ENCODE assay signal across 10 mouse cellular contexts in the genomic region with DNA sequence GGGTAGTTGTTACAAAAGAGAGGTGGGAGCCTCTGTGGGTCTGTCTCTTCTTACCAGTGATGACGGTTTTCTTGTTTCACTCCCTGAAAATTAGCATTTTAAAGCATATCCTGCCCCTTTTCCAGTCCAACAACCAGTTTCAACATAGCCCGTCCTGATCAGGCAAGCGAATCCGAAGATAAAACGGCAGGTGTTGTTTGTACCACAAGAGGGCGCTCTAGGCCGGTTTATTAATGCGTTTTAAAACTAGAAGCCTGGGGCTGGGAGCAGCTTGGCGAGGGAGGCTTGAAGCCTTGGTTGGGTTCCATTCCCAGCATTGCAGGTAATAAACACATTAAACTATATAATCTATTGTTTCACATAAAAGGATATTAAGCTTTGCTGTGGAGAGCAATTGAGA. TPM values are rescaled to one million over a fixed set of nuclear protein-coding genes. Genes with fewer than 3 reads are reported as not detected.
DNase-seq lines count a peak whose midpoint lies in the region; ATAC-seq lines count a peak whose summit lies in the region.
"Had no signal": no experiment of that assay in that cellular context is flagged by ENCODE, and none has a peak within 500 bp of the region (broad histone marks: within the 10 kb centered on the region; RNA-seq: fewer than 3 reads in every experiment).

No protein-coding gene starts in this region.

- no peak overlapping the region for H3K4me3 ChIP-seq in heart, embryonic 12.5 days
- H3K4me3 ChIP-seq: embryonic facial prominence, embryonic 12.5 days; neural tube, embryonic 12.5 days had no signal

- H3K27me3 ChIP-seq in heart, embryonic 12.5 days (replicated peaks): peaks cover 43% of the 10 kb centered on the region

- no peaks in the 10 kb centered on the region for H3K9me3 ChIP-seq in heart, embryonic 12.5 days (replicated peaks)
- H3K9me3 ChIP-seq: embryonic facial prominence, embryonic 12.5 days; neural tube, embryonic 12.5 days had no signal

- intact Hi-C loops in gastrocnemius, postnatal 14 days (cut with DNase I; ENCODE audit: low total_unique reads): loop anchor here (5.0 to 10.0 kb wide), 3 partner anchors 40 to 167 kb away; partner anchors contain the start of gene Col11a2

- WGBS in heart, embryonic 12.5 days: under 1% methylated on average over 9 of the region's 9 CpGs

- H3K36me3 ChIP-seq in heart, embryonic 12.5 days: no peaks in the 10 kb centered on the region
- H3K36me3 ChIP-seq: embryonic facial prominence, embryonic 12.5 days; neural tube, embryonic 12.5 days had no signal

- DNase-seq in heart, adult 8-10 months (ENCODE audit: low spot score): peak; percentile 64
- peak; percentile 93 for DNase-seq in NIH3T3 (ENCODE audit: low read depth)
- peak; percentile 58 for DNase-seq in cerebellum, adult 9-10 months
- DNase-seq in gastrocnemius, postnatal 14 days: peak; percentile 65
- DNase-seq in layer of hippocampus, adult 9-10 months (ENCODE audit: low spot score): peak; percentile 39
- DNase-seq in lung, postnatal 4 days: peak; percentile 41 to 81
- DNase-seq in spleen, postnatal 14 days (ENCODE audit: low spot score in 2 of 2): peak; percentile 43 to 70

- ATAC-seq in heart, embryonic 12.5 days (ENCODE audit: insufficient number of reproducible peaks, low FRiP score): no peak

- H3K4me1 ChIP-seq in heart, embryonic 12.5 days (replicated peaks): peaks cover 7% of the 10 kb centered on the region; the same call in 1 of the 2 replicates
- H3K4me1 ChIP-seq: embryonic facial prominence, embryonic 12.5 days; neural tube, embryonic 12.5 days had no signal

- no peak overlapping the region for H3K4me2 ChIP-seq in heart, embryonic 12.5 days
- H3K4me2 ChIP-seq: embryonic facial prominence, embryonic 12.5 days; neural tube, embryonic 12.5 days had no signal

- H3K27ac ChIP-seq in heart, embryonic 12.5 days (ENCODE audit: poor library complexity, severe bottlenecking): no peak overlapping the region
- H3K27ac ChIP-seq: embryonic facial prominence, embryonic 12.5 days; neural tube, embryonic 12.5 days had no signal

- no peak overlapping the region for H3K9ac ChIP-seq in heart, embryonic 12.5 days
- H3K9ac ChIP-seq: embryonic facial prominence, embryonic 12.5 days; neural tube, embryonic 12.5 days had no signal

RNA-seq across cellular contexts. Expression of gene H2-Oa, which starts 14.6 kb away (rescaled TPM):
- under 1 TPM in 2 of 4 experiments, not detected in 2; 0.25 to 0.28 TPM for total RNA-seq in heart, adult 8-10 months (2022)
- 0.26 and 0.37 TPM in 2 replicates for polyA plus RNA-seq in heart, embryonic 12.5 days (2016; fragmentation: Nextera tagmentation; extraction: Ambion mirVana)
- not detected for total RNA-seq in gastrocnemius, postnatal 14 days (2021)

RNA-seq across cellular contexts. Expression of gene Col11a2, which starts 38.3 kb away (rescaled TPM):
- 1 to 10 TPM in 3 of 4 experiments, under 1 TPM in 1; 0.87 to 1.3 (median 1.2) TPM for total RNA-seq in heart, adult 8-10 months (2022)
- 0.48 and 0.83 TPM in 2 replicates for polyA plus RNA-seq in heart, embryonic 12.5 days (2016; fragmentation: Nextera tagmentation; extraction: Ambion mirVana)
- total RNA-seq in gastrocnemius, postnatal 14 days (2021): 10 to 100 TPM; 51.1 to 56.0 TPM

RNA-seq across cellular contexts. Expression of gene H2-DMa, which starts 41.8 kb away (rescaled TPM):
- total RNA-seq in heart, adult 8-10 months (2022): 1 to 10 TPM; 2.2 to 3.9 (median 3.7) TPM
- 3.9 and 7.8 TPM in 2 replicates for polyA plus RNA-seq in heart, embryonic 12.5 days (2016; fragmentation: Nextera tagmentation; extraction: Ambion mirVana)
- total RNA-seq in gastrocnemius, postnatal 14 days (2021): 1 to 10 TPM; 2.3 to 3.6 TPM

RNA-seq across cellular contexts. Expression of gene Brd2, which starts 44.9 kb away (rescaled TPM):
- total RNA-seq in heart, adult 8-10 months (2022): 10 to 100 TPM; 61.0 to 75.7 (median 69.8) TPM
- polyA plus RNA-seq in heart, embryonic 12.5 days (2016; fragmentation: Nextera tagmentation; extraction: Ambion mirVana): 89.4 and 90.6 TPM in 2 replicates
- total RNA-seq in gastrocnemius, postnatal 14 days (2021): 10 to 100 TPM; 75.2 to 75.5 TPM

RNA-seq across cellular contexts. Expression of gene Rxrb, which starts 45.9 kb away (rescaled TPM):
- total RNA-seq in heart, adult 8-10 months (2022): 10 to 100 TPM; 33.4 to 46.3 (median 42.3) TPM
- 34.7 and 36.9 TPM in 2 replicates for polyA plus RNA-seq in heart, embryonic 12.5 days (2016; fragmentation: Nextera tagmentation; extraction: Ambion mirVana)
- total RNA-seq in gastrocnemius, postnatal 14 days (2021): 10 to 100 TPM; 35.2 to 35.8 TPM

Comparison
In these comparisons a context has a peak if more than half of its experiments do, and no peak if none do; other contexts are left out.
1. DNase-seq: peak in every context shown above with its lines; median percentile 93 in NIH3T3; 65 in gastrocnemius, postnatal 14 days; 64 in heart, adult 8-10 months; 61 in lung, postnatal 4 days; 58 in cerebellum, adult 9-10 months; 56 in spleen, postnatal 14 days; 39 in layer of hippocampus, adult 9-10 months.
2. RNA of gene Col11a2, which starts 38.3 kb away (total RNA-seq): 51.1 to 56.0 TPM in gastrocnemius, postnatal 14 days; 0.87 to 1.3 TPM in heart, adult 8-10 months; every median in the first group is over 10 times any median in the second.